Mouse (Mus musculus) activated CD4-positive, CD25-positive, alpha-beta regulatory T cell, adult 9 weeks (primary cell): ENCODE results near the gene Rhbdl1. TPM values are rescaled to one million over a fixed set of nuclear protein-coding genes. Genes with fewer than 3 reads are reported as not detected.

Experiments used
- polyA plus RNA-seq: library from polyadenylated mRNA; unstranded; fragments of 100-300 nt; shearing (Covaris generic); gene quantifications from one replicate; pipeline ENCODE4 v1.2.1, GENCODE M21; 2017

Rhbdl1 gene
- polyA plus RNA-seq, 1 experiment from 2014 or later = 0.57 TPM

Other genes starting within 250 kb of the Rhbdl1 start
- gene Gng13, start 120.1 kb downstream of the Rhbdl1 start, polyA plus RNA-seq = not detected
- 6.7 TPM for gene Chtf18, start 109.9 kb downstream of the Rhbdl1 start, polyA plus RNA-seq
- gene Rpusd1, start 109.6 kb downstream of the Rhbdl1 start, polyA plus RNA-seq = 19.7 TPM
- gene Mslnl, start 101.3 kb downstream of the Rhbdl1 start, polyA plus RNA-seq = 0.17 TPM
- gene Msln, start 82.9 kb downstream of the Rhbdl1 start, polyA plus RNA-seq = not detected
- 28.0 TPM for gene Narfl, start 63.5 kb downstream of the Rhbdl1 start, polyA plus RNA-seq
- 38.4 TPM for gene Haghl, start 51.6 kb downstream of the Rhbdl1 start, polyA plus RNA-seq
- gene Ccdc78, start 50.7 kb downstream of the Rhbdl1 start, polyA plus RNA-seq = 0.83 TPM
- gene Fam173a, start 44.4 kb downstream of the Rhbdl1 start, polyA plus RNA-seq = 245 TPM
- gene AC134908.4, start 41.6 kb downstream of the Rhbdl1 start, polyA plus RNA-seq = not detected
- gene Metrn, start 40.2 kb downstream of the Rhbdl1 start, polyA plus RNA-seq = 9.6 TPM
- gene Fbxl16, start 28.2 kb downstream of the Rhbdl1 start, polyA plus RNA-seq = not detected
- gene Wdr24, start 13.7 kb downstream of the Rhbdl1 start, polyA plus RNA-seq = 45.9 TPM
- 42.2 TPM for gene Jmjd8, start 8.4 kb downstream of the Rhbdl1 start, polyA plus RNA-seq
- gene Stub1, start 3.9 kb downstream of the Rhbdl1 start, polyA plus RNA-seq = 91.2 TPM
- gene Gm20683, start 4.5 kb upstream of the Rhbdl1 start, polyA plus RNA-seq = 0.75 TPM
- gene Rhot2, start 7.6 kb upstream of the Rhbdl1 start, polyA plus RNA-seq = 50.2 TPM
- 7.3 TPM for gene Wdr90, start 24.2 kb upstream of the Rhbdl1 start, polyA plus RNA-seq
- gene Mcrip2, start 31.5 kb upstream of the Rhbdl1 start, polyA plus RNA-seq = 5.7 TPM
- gene Mettl26, start 37.8 kb upstream of the Rhbdl1 start, polyA plus RNA-seq = 95.5 TPM
- 1.0 TPM for gene Wfikkn1, start 43.6 kb upstream of the Rhbdl1 start, polyA plus RNA-seq
- 5.1 TPM for gene Rab40c, start 82.4 kb upstream of the Rhbdl1 start, polyA plus RNA-seq
- 71.1 TPM for gene Pigq, start 107.6 kb upstream of the Rhbdl1 start, polyA plus RNA-seq
- gene Nhlrc4, start 107.7 kb upstream of the Rhbdl1 start, polyA plus RNA-seq = not detected
- not detected for gene A930017K11Rik, start 115.3 kb upstream of the Rhbdl1 start, polyA plus RNA-seq
- 22.0 TPM for gene Capn15, start 148.5 kb upstream of the Rhbdl1 start, polyA plus RNA-seq
- 2.0 TPM for gene Rab11fip3, start 232.3 kb upstream of the Rhbdl1 start, polyA plus RNA-seq